Comparison of ENCODE assay signal across 15 mouse cellular contexts in genomic region chr3:106996186-106996585, GRCm38 (mm10). TPM values are rescaled to one million over a fixed set of nuclear protein-coding genes. Genes with fewer than 3 reads are reported as not detected.
DNase-seq lines count a peak whose midpoint lies in the region; ATAC-seq lines count a peak whose summit lies in the region.
"Had no signal": no experiment of that assay in that cellular context is flagged by ENCODE, and none has a peak within 500 bp of the region (broad histone marks: within the 10 kb centered on the region; RNA-seq: fewer than 3 reads in every experiment).

No protein-coding gene starts in this region.

- no peak overlapping the region for H3K27ac ChIP-seq in embryonic facial prominence, embryonic 10.5 days (replicated peaks)
- H3K27ac ChIP-seq: heart, embryonic 15.5 days; hindbrain, embryonic 13.5 days; neural tube, embryonic 15.5 days had no signal

- no peaks in the 10 kb centered on the region for H3K4me1 ChIP-seq in embryonic facial prominence, embryonic 10.5 days
- H3K4me1 ChIP-seq: heart, embryonic 15.5 days; neural tube, embryonic 15.5 days had no signal

- H3K9me3 ChIP-seq in embryonic facial prominence, embryonic 10.5 days, result no peaks in the 10 kb centered on the region
- H3K9me3 ChIP-seq: heart, embryonic 15.5 days; hindbrain, embryonic 13.5 days; neural tube, embryonic 15.5 days had no signal

- ATAC-seq in common myeloid progenitor, adult 5-6 weeks (replicated peaks; ENCODE audit: low read depth, poor library complexity, severe bottlenecking), result peak; percentile 97
- ATAC-seq: forebrain, embryonic 16.5 days; intestine, postnatal 0 days had no signal

- no peak overlapping the region for H3K4me3 ChIP-seq in embryonic facial prominence, embryonic 10.5 days
- H3K4me3 ChIP-seq: heart, embryonic 15.5 days; hindbrain, embryonic 13.5 days; neural tube, embryonic 15.5 days had no signal

- no peaks in the 10 kb centered on the region for H3K36me3 ChIP-seq in splenic B cell, adult 2 months (ENCODE audit: control insufficient read depth, insufficient read depth, low read length, poor library complexity, severe bottlenecking)
- H3K36me3 ChIP-seq in embryonic facial prominence, embryonic 10.5 days (replicated peaks), result no peaks in the 10 kb centered on the region
- H3K36me3 ChIP-seq: heart, embryonic 15.5 days; hindbrain, embryonic 13.5 days; neural tube, embryonic 15.5 days had no signal

- no peaks in the 10 kb centered on the region for H3K27me3 ChIP-seq in splenic B cell, adult 2 months (ENCODE audit: control insufficient read depth, insufficient read depth, low read length, poor library complexity, severe bottlenecking)
- H3K27me3 ChIP-seq in embryonic facial prominence, embryonic 10.5 days (replicated peaks; ENCODE audit: low read depth, poor library complexity, severe bottlenecking), result no peaks in the 10 kb centered on the region
- H3K27me3 ChIP-seq: heart, embryonic 15.5 days; hindbrain, embryonic 13.5 days; neural tube, embryonic 15.5 days had no signal

- 81% methylated on average over 2 of the region's 2 CpGs for WGBS in embryonic facial prominence, embryonic 10.5 days

- DNase-seq in kidney, adult 9 months, result peak; percentile 4
- no peak for DNase-seq in kidney, postnatal 25 days
- peak; percentile 21 to 26 for DNase-seq in lung, postnatal 4 days
- peak; percentile 26 for DNase-seq in splenic B cell, adult 2 months (ENCODE audit: low read depth, low spot score)
- DNase-seq in embryonic facial prominence, embryonic 10.5 days (ENCODE audit: low spot score), result no peak
- DNase-seq in ovary, postnatal 10 days (ENCODE audit: low spot score), result no peak
- DNase-seq: adrenal gland, adult 8-10 months; right cerebral cortex, postnatal 25 days; thymus, adult 18-20 months had no signal

RNA-seq across cellular contexts. Expression of gene Kcna3, which starts 39.8 kb away (rescaled TPM):
- total RNA-seq in common myeloid progenitor, adult 5-6 weeks (2017), result 15.5 and 20.9 TPM in 2 replicates
- 2.1 and 2.3 TPM in 2 replicates for polyA plus RNA-seq in embryonic facial prominence, embryonic 10.5 days (2016; fragmentation: Nextera tagmentation; extraction: Ambion mirVana)

Comparison
In these comparisons a context has a peak if more than half of its experiments do, and no peak if none do; other contexts are left out.
1. DNase-seq: peak in kidney, adult 9 months (single experiment), lung, postnatal 4 days (2 of 2) and splenic B cell, adult 2 months (single experiment); none in kidney, postnatal 25 days (0 of 2), embryonic facial prominence, embryonic 10.5 days (single experiment) and ovary, postnatal 10 days (single experiment).